9 mouse cellular contexts compared by ENCODE assay signal in the genomic region with DNA sequence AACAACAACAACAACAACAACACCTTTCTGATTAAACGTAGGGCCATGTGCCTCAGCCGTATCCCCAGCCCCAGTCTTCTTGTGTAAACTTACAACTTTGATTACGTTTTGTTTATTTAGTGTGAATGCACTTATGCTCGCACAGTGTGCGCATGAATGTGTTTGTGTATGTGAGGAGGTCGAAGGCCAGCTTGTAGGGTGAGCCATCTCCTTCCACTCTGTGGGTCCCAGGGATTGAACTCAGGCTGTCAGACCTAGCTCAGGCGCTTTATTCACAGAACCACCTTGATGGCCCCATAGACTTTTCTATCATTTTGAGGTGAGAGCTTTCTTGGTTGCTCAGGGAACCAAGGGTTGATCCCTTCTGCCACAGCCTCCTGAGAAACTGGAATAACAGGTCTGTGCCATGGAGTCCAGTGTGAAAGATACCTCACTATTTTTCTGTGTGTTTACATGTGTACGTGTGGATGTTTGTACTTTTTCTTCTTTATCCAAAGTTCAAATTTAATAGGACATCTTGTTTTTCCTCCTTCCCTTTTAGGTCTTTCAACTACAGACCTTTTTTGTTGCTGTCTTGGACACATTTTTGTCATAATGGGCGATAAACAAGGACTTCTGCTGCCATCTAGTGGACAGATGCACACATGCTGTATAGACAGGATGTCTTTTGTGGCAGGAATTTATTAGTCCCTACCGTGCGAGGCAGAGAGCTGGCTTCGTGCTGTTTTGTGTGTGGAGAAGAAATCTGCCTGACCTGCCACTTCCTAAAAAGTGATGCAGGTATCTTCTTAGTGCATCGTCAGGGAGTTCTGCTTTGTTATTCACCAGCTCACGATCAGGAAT. TPM values are rescaled to one million over a fixed set of nuclear protein-coding genes. Genes with fewer than 3 reads are reported as not detected.
A peak's percentile ranks its signal among the peaks of the same experiment; 100 is the strongest.
DNase-seq lines count a peak whose midpoint lies in the region; ATAC-seq and TF ChIP-seq lines count a peak whose summit lies in the region.
"Had no signal": no experiment of that assay in that cellular context is flagged by ENCODE, and none has a peak within 500 bp of the region (broad histone marks: within the 10 kb centered on the region; RNA-seq: fewer than 3 reads in every experiment).

No protein-coding gene starts in this region.

- H3K4me3 ChIP-seq in E14TG2a.4 (replicated peaks; ENCODE audit: low read length) = no peak overlapping the region
- no peak overlapping the region for H3K4me3 ChIP-seq in bone marrow, adult 2 months (replicated peaks; ENCODE audit: control insufficient read depth, low read depth, low read length)
- no peak overlapping the region for H3K4me3 ChIP-seq in embryonic facial prominence, embryonic 15.5 days (replicated peaks)
- H3K4me3 ChIP-seq in lung, adult 2 months (replicated peaks; ENCODE audit: extremely low read depth, low read depth, low read length) = no peak overlapping the region

- peak; percentile 87 for TF ChIP-seq CTCF in E14TG2a.4 (conservative IDR thresholded peaks at IDR 0.05; ENCODE audit: low read length)
- TF ChIP-seq CTCF in bone marrow, adult 2 months (IDR thresholded peaks at IDR 0.05; ENCODE audit: control insufficient read depth, insufficient read depth, low read length) = peak; percentile 57
- TF ChIP-seq CTCF in lung, adult 2 months (IDR thresholded peaks at IDR 0.05; ENCODE audit: insufficient read depth, low read length) = peak; percentile 38

- no peak for TF ChIP-seq POLR2A in bone marrow, adult 2 months (IDR thresholded peaks at IDR 0.05; ENCODE audit: borderline replicate concordance, control insufficient read depth, low read depth, low read length)
- TF ChIP-seq POLR2A in lung, adult 2 months (IDR thresholded peaks at IDR 0.05; ENCODE audit: borderline replicate concordance, extremely low read depth, low read depth, low read length) = no peak

- 43% methylated on average over 14 of the region's 14 CpGs for WGBS in bone marrow, adult 2 months
- WGBS in embryonic facial prominence, embryonic 15.5 days = 34% methylated on average over 14 of the region's 14 CpGs
- WGBS in lung, adult 2 months = 21% methylated on average over 14 of the region's 14 CpGs

- peaks cover 22% of the 10 kb centered on the region for H3K4me1 ChIP-seq in E14TG2a.4 (replicated peaks; ENCODE audit: low read depth, low read length)
- H3K4me1 ChIP-seq in bone marrow, adult 2 months (ENCODE audit: control insufficient read depth, insufficient read depth, low read length) = no peaks in the 10 kb centered on the region
- 0 out of 2 replicates have a peak, but pooled peaks cover 9% of the 10 kb centered on the region for H3K4me1 ChIP-seq in embryonic facial prominence, embryonic 15.5 days
- H3K4me1 ChIP-seq in lung, adult 2 months (ENCODE audit: control insufficient read depth, insufficient read depth, low read length) = no peaks in the 10 kb centered on the region

- H3K9ac ChIP-seq in embryonic facial prominence, embryonic 15.5 days = no peak overlapping the region

- no peak overlapping the region for H3K4me2 ChIP-seq in embryonic facial prominence, embryonic 15.5 days (replicated peaks)

- H3K27ac ChIP-seq in bone marrow, adult 2 months (ENCODE audit: control insufficient read depth, insufficient read depth, low read depth, low read length, poor library complexity) = no peak overlapping the region
- H3K27ac ChIP-seq in embryonic facial prominence, embryonic 15.5 days (replicated peaks) = no peak overlapping the region

- H3K36me3 ChIP-seq in E14TG2a.4 (ENCODE audit: insufficient read depth, low read length) = no peaks in the 10 kb centered on the region
- H3K36me3 ChIP-seq in embryonic facial prominence, embryonic 15.5 days = no peaks in the 10 kb centered on the region

- ATAC-seq in embryonic facial prominence, embryonic 15.5 days (ENCODE audit: insufficient number of reproducible peaks, low FRiP score, low TSS enrichment, low read depth) = peak; percentile 77; the same call in 1 of the 2 replicates
- peak; percentile 87 for ATAC-seq in neutrophil, adult 5-6 weeks (ENCODE audit: extremely low read depth, insufficient number of reproducible peaks, low FRiP score, poor library complexity, severe bottlenecking)

- peak; percentile 86 to 89 for DNase-seq in heart, postnatal 10 days
- DNase-seq in kidney, postnatal 25 days = peak; percentile 76 to 92
- peak; percentile 37 for DNase-seq in lung, adult 2 months
- peak; percentile 85 for DNase-seq in thymus, postnatal 0 days (ENCODE audit: low spot score)

- intact Hi-C loops in heart, postnatal 10 days (cut with DNase I) = loop anchor here (1.0 to 2.0 kb wide), 2 partner anchors 46 to 95 kb away; partner anchors contain the start of gene Nfatc4

- no peaks in the 10 kb centered on the region for H3K27me3 ChIP-seq in E14TG2a.4 (ENCODE audit: insufficient read depth, low read length)
- H3K27me3 ChIP-seq in embryonic facial prominence, embryonic 15.5 days = no peaks in the 10 kb centered on the region

- H3K9me3 ChIP-seq in E14TG2a.4 (ENCODE audit: low read length) = no peaks in the 10 kb centered on the region
- no peaks in the 10 kb centered on the region for H3K9me3 ChIP-seq in embryonic facial prominence, embryonic 15.5 days (replicated peaks)

RNA-seq across cellular contexts. Expression of gene Sdr39u1, which starts 18.4 kb away (rescaled TPM):
- 3.0 and 3.1 TPM in 2 replicates for polyA plus RNA-seq in bone marrow, adult 2 months (2011; ENCODE audit: insufficient read depth, insufficient read length, low replicate concordance, missing spikeins)
- polyA plus RNA-seq in embryonic facial prominence, embryonic 15.5 days (2015; fragmentation: Nextera tagmentation; extraction: Ambion mirVana) = 73.9 and 79.1 TPM in 2 replicates
- total RNA-seq in heart, postnatal 10 days (2021) = 10 to 100 TPM; 73.2 to 79.9 TPM
- 37.6 and 51.9 TPM in 2 replicates for polyA plus RNA-seq in lung, adult 2 months (2012; rRNA removed)
- total RNA-seq in neutrophil, adult 5-6 weeks (2017) = 9.7 and 16.3 TPM in 2 replicates
- polyA plus RNA-seq in thymus, postnatal 0 days (2015; fragmentation: Nextera tagmentation; extraction: Ambion mirVana) = 72.5 and 74.8 TPM in 2 replicates

RNA-seq across cellular contexts. Expression of gene Cma1, which starts 26.0 kb away (rescaled TPM):
- polyA plus RNA-seq in bone marrow, adult 2 months (2011; ENCODE audit: insufficient read depth, insufficient read length, low replicate concordance, missing spikeins) = not detected in 2 replicates
- 320 and 374 TPM in 2 replicates for polyA plus RNA-seq in embryonic facial prominence, embryonic 15.5 days (2015; fragmentation: Nextera tagmentation; extraction: Ambion mirVana)
- total RNA-seq in heart, postnatal 10 days (2021) = 1 to 10 TPM; 5.2 to 6.8 TPM
- polyA plus RNA-seq in lung, adult 2 months (2012; rRNA removed) = 1.8 and 1.9 TPM in 2 replicates
- 0.37 and 2.1 TPM in 2 replicates for total RNA-seq in neutrophil, adult 5-6 weeks (2017)
- 6.9 and 7.2 TPM in 2 replicates for polyA plus RNA-seq in thymus, postnatal 0 days (2015; fragmentation: Nextera tagmentation; extraction: Ambion mirVana)

RNA-seq across cellular contexts. Expression of gene Cma2, which starts 32.3 kb away (rescaled TPM):
- not detected in 2 replicates for polyA plus RNA-seq in bone marrow, adult 2 months (2011; ENCODE audit: insufficient read depth, insufficient read length, low replicate concordance, missing spikeins)
- 0.67 and 0.88 TPM in 2 replicates for polyA plus RNA-seq in embryonic facial prominence, embryonic 15.5 days (2015; fragmentation: Nextera tagmentation; extraction: Ambion mirVana)
- total RNA-seq in heart, postnatal 10 days (2021) = under 1 TPM in 1 of 2 experiments, not detected in 1; 0.53 TPM
- not detected in 2 replicates for polyA plus RNA-seq in lung, adult 2 months (2012; rRNA removed)
- not detected in 2 replicates for total RNA-seq in neutrophil, adult 5-6 weeks (2017)
- polyA plus RNA-seq in thymus, postnatal 0 days (2015; fragmentation: Nextera tagmentation; extraction: Ambion mirVana) = 0.15 TPM in 1 of 2 replicates, not detected in the other
- polyA plus RNA-seq: gonadal fat pad, adult 2 months had no signal

RNA-seq across cellular contexts. Expression of gene Khnyn, which starts 33.7 kb away (rescaled TPM):
- 12.6 and 28.3 TPM in 2 replicates for polyA plus RNA-seq in bone marrow, adult 2 months (2011; ENCODE audit: insufficient read depth, insufficient read length, low replicate concordance, missing spikeins)
- 18.8 and 19.9 TPM in 2 replicates for polyA plus RNA-seq in embryonic facial prominence, embryonic 15.5 days (2015; fragmentation: Nextera tagmentation; extraction: Ambion mirVana)
- 10 to 100 TPM; 12.5 to 13.1 TPM for total RNA-seq in heart, postnatal 10 days (2021)
- 20.3 and 24.2 TPM in 2 replicates for polyA plus RNA-seq in lung, adult 2 months (2012; rRNA removed)
- total RNA-seq in neutrophil, adult 5-6 weeks (2017) = 157 and 158 TPM in 2 replicates
- polyA plus RNA-seq in thymus, postnatal 0 days (2015; fragmentation: Nextera tagmentation; extraction: Ambion mirVana) = 8.5 and 9.8 TPM in 2 replicates

RNA-seq across cellular contexts. Expression of gene Cbln3, which starts 34.3 kb away (rescaled TPM):
- not detected in 2 replicates for polyA plus RNA-seq in bone marrow, adult 2 months (2011; ENCODE audit: insufficient read depth, insufficient read length, low replicate concordance, missing spikeins)
- 0.33 and 0.35 TPM in 2 replicates for polyA plus RNA-seq in embryonic facial prominence, embryonic 15.5 days (2015; fragmentation: Nextera tagmentation; extraction: Ambion mirVana)
- under 1 TPM; 0.22 to 0.38 TPM for total RNA-seq in heart, postnatal 10 days (2021)
- 0.15 and 0.34 TPM in 2 replicates for polyA plus RNA-seq in lung, adult 2 months (2012; rRNA removed)
- 0.37 TPM in 1 of 2 replicates, not detected in the other for total RNA-seq in neutrophil, adult 5-6 weeks (2017)
- 0.05 and 0.12 TPM in 2 replicates for polyA plus RNA-seq in thymus, postnatal 0 days (2015; fragmentation: Nextera tagmentation; extraction: Ambion mirVana)

Comparison
In these comparisons a context has a peak if more than half of its experiments do, and no peak if none do; other contexts are left out.
1. DNase-seq: peak in every context shown above with its lines; median percentile 88 in heart, postnatal 10 days; 85 in thymus, postnatal 0 days; 84 in kidney, postnatal 25 days; 37 in lung, adult 2 months.
2. RNA of gene Cma1, which starts 26.0 kb away (polyA plus RNA-seq): 320 to 374 TPM in embryonic facial prominence, embryonic 15.5 days; 6.9 to 7.2 TPM in thymus, postnatal 0 days, 1.8 to 1.9 TPM in lung, adult 2 months and not detected in bone marrow, adult 2 months; every median in the first group is over 10 times any median in the second.
3. Peak in every context shown above with its lines, with median percentiles within 50 percentile points of each other: CTCF ChIP-seq.